Mouse (Mus musculus) spleen, adult 2 months (tissue): ENCODE data around the gene 1810010D01Rik.

Experiments used
- CTCF ChIP-seq: fragments of 200-500 bp; IDR thresholded peaks from 2 replicates; pipeline ENCODE4 v1.5.1; 2011; ENCODE audit warnings: mild to moderate bottlenecking, inconsistent platforms; ENCODE audit not compliant: insufficient read depth, insufficient read length, insufficient replicate concordance; ENCODE audit errors: extremely low read depth
- POLR2A ChIP-seq: fragments of 200-500 bp; IDR thresholded peaks from 2 replicates; pipeline ENCODE4 v1.6.1; 2011; ENCODE audit warnings: low read depth, low read length, inconsistent platforms

DNA sequence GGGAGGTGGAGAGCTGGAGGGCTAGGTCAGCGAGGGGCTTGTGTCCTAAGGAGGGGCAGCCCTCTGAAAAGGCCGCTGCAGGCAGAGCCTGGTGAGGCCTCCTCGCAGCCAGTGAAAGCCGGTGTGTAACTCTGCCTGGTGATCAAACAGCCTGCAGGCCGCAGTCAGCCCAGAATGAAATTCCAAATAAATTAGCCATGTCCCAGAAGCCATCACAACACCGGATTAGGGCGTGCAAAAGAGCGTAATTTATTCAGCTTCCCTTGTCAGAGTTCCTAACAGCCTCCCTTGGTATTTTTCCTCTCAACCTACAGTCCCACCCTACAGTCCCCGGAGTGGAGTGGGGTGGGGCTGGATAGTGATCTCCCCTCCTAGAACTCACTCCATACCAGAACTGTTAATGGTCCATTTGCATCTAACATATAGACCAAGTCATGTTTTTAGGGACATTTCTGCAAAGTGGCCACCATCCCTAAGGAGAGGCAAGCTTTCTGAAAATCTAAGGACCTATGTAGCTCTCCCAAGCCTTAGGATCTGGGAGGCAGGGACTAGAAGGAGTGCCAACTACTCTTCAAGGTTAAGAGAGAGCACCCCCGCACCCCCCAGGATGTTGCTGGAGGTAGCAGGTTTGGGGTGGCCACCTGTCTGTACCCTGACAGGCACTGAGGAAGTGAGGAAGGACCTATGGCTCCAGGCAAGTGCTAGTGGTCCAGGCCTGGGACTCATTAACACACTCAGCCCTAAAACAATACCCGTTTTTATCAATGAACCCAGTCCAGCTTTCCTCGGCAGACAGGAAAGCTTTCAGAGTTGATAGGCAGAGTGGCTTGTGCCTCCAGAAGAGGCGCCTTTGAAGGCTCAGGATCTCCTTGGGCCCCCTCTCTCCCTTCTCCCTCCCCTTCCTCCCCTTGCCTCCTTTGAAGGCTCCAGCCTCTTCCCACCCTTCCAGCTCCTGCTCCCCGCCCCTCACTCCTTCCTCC, 4.1 kb upstream of the 1810010D01Rik start:
- TF ChIP-seq CTCF (no peak), POLR2A (no peak)
